Mouse (Mus musculus) heart, embryonic 15.5 days (tissue): Measurements from ENCODE around the gene Yeats2. TPM values are rescaled to one million over a fixed set of nuclear protein-coding genes. Genes with fewer than 3 reads are reported as not detected.

Experiments used
- ATAC-seq: fragments of 200-750 bp; cut with Nextera tagmentation; replicated peaks from 2 replicates; pipeline ENCODE4 v1.8.0; 2017; ENCODE audit warnings: low read depth, moderate TSS enrichment; ENCODE audit not compliant: insufficient number of reproducible peaks, insufficient read depth, low FRiP score
- H3K27ac ChIP-seq: fragments of 300-500 bp; sonication (generic); 2 replicates; pipeline ENCODE4 v1.5.1; 2015; ENCODE audit warnings: mild to moderate bottlenecking, inconsistent platforms
- H3K27me3 ChIP-seq: fragments of 300-500 bp; sonication (generic); 2 replicates; pipeline ENCODE4 v1.6.1; 2015; ENCODE audit warnings: inconsistent platforms
- H3K36me3 ChIP-seq: fragments of 300-500 bp; sonication (generic); 2 replicates; pipeline ENCODE4 v1.6.1; 2015; ENCODE audit warnings: mild to moderate bottlenecking, inconsistent platforms
- H3K4me1 ChIP-seq: fragments of 300-500 bp; sonication (generic); replicated peaks from 2 replicates; pipeline ENCODE4 v1.6.1; 2015; ENCODE audit warnings: inconsistent platforms
- H3K4me2 ChIP-seq: fragments of 300-500 bp; sonication (generic); 2 replicates; pipeline ENCODE4 v1.6.1; 2015; ENCODE audit warnings: inconsistent platforms, mild to moderate bottlenecking, moderate library complexity
- H3K4me3 ChIP-seq: fragments of 300-500 bp; sonication (generic); 2 replicates; pipeline ENCODE4 v1.5.1; 2015; ENCODE audit warnings: mild to moderate bottlenecking, inconsistent platforms
- H3K9ac ChIP-seq: fragments of 300-500 bp; sonication (generic); 2 replicates; pipeline ENCODE4 v1.6.1; 2015; ENCODE audit warnings: mild to moderate bottlenecking, inconsistent platforms
- H3K9me3 ChIP-seq: fragments of 300-500 bp; sonication (generic); replicated peaks from 2 replicates; pipeline ENCODE4 v1.6.1; 2016; ENCODE audit warnings: inconsistent platforms
- WGBS: fragments of 180-500 bp; shearing (Covaris S2); methylation state at CpG from one replicate; pipeline ENCODE4 v1.1.7; 2015; ENCODE audit warnings: mixed read lengths; 5-methylcytosine and 5-hydroxymethylcytosine counted together
- polyA plus RNA-seq: library from polyadenylated mRNA; unstranded; fragments of >200 nt; fragmentation: Nextera tagmentation; extraction: Ambion mirVana; gene quantifications from 2 replicates; pipeline ENCODE4 v1.2.1, GENCODE M21; 2015

The Yeats2 gene
- polyA plus RNA-seq, 1 experiment from 2014 or later: 13.9 TPM

DNA sequence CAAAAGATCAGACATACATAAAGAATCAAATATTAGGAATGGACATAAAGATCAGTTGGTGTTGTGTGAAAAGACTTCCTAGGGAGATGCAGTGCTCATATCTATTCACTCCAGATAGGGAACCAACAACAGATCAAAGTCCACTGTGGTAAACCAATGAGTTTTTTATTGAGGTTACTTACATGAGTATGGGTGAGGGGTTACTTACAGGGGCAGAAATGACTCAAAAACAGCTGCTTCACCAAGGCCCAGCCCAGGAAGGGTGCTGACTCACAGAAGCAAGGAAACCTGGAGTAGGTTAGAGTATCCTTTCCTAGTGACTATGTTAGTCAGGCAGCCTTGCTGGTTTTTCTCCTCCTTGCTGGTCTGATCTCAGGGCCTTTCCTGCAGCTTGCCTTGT is 51.2 kb downstream of the Yeats2 start:
- Histone ChIP-seq H3K9me3 (no peaks in the 10 kb centered on the region), H3K27ac (no peak overlapping the region), H3K9ac (no peak overlapping the region), H3K36me3 (peaks cover 65% of the 10 kb centered on the region), H3K4me3 (no peak overlapping the region), H3K4me1 (no peaks in the 10 kb centered on the region), H3K27me3 (no peaks in the 10 kb centered on the region), H3K4me2 (no peak overlapping the region)
- no peak for ATAC-seq

DNA sequence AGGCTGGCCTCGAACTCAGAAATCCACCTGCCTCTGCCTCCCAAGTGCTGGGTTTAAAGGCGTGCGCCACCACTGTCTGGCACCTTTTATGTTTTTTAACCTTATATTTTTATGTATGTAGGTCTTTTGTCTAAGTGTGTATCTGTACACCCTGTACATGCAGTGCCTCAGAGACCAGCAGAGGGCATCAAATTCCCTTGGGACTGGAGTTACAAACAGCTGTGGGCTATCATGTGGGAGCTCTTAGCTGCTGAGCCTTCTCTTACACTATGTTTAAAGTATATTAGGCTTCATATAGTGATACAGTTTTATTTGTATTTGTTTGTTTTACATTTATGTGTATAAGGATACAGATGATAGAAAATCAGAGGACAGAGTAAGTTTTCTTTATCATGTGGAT is 54.7 kb downstream of the Yeats2 start:
- Histone ChIP-seq H3K9me3 (no peaks in the 10 kb centered on the region), H3K4me1 (no peaks in the 10 kb centered on the region), H3K4me2 (no peak overlapping the region), H3K9ac (no peak overlapping the region), H3K36me3 (peaks cover 63% of the 10 kb centered on the region), H3K27ac (no peak overlapping the region), H3K4me3 (no peak overlapping the region), H3K27me3 (no peaks in the 10 kb centered on the region)
- WGBS: 92% methylated on average over 3 of the region's 3 CpGs
- no peak for ATAC-seq

DNA sequence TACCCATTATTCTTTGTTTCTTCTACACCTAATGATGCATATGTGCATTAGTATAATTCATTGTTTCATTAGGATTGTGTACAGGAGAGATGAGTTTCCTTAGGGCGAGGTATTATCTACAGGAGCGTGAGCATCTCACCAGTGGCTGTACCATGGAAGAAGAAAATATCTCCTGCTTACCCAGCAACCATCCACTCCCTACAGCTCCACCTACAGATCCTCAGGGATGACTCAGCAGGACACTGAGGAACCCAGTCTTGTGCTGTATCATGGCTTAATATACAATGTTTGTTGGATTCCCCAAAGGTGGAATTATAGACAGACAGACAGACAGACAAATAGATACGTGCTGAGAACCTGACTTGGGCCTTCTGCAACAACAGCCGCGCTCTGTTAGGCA is 56.1 kb downstream of the Yeats2 start:
- H3K4me1 ChIP-seq: no peaks in the 10 kb centered on the region
- H3K36me3 ChIP-seq: peaks cover 70% of the 10 kb centered on the region
- H3K9ac ChIP-seq: no peak overlapping the region
- H3K4me2 ChIP-seq: no peak overlapping the region
- no peak overlapping the region for H3K4me3 ChIP-seq
- H3K27me3 ChIP-seq: no peaks in the 10 kb centered on the region
- H3K27ac ChIP-seq: no peak overlapping the region
- no peak for ATAC-seq
- no peaks in the 10 kb centered on the region for H3K9me3 ChIP-seq
- 95% methylated on average over 5 of the region's 5 CpGs for WGBS

DNA sequence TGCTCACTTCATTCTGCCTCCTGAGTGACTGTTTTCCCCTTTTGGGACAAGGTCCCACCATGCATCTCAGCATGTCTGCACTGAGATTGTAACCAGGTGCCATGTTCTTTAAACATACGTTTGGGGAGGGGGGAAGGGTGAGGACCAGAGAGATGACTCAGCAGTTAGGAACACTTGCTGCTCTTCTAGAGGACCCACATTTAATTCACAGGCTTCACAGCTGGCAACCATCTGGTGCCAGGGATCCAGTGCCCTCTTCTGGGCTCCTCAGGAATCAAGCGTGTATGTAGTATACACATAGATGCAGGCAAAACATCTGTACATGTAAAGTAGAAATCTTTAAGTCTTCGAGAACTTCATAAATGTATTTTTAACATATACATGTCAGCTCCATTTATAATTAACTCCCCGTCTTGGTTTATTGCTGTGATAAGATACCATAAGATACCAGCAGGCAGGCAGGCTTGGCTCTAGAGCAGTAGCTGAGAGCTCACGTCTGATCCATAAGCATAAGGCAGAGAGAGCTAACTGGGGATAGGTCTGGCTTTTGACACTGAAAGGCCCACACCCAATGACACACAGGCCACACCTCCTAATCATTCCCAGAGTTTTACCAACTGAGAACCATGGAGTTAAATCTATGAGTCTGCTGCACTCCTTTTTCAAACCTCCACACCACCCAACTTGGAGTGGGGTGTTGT is 58.8 kb downstream of the Yeats2 start:
- Histone ChIP-seq H3K27ac (no peak overlapping the region), H3K4me1 (no peaks in the 10 kb centered on the region), H3K27me3 (no peaks in the 10 kb centered on the region), H3K9me3 (no peaks in the 10 kb centered on the region), H3K36me3 (peaks cover 68% of the 10 kb centered on the region), H3K4me2 (no peak overlapping the region), H3K4me3 (no peak overlapping the region), H3K9ac (no peak overlapping the region)
- ATAC-seq: no peak
- WGBS: 80% methylated on average over 5 of the region's 5 CpGs

DNA sequence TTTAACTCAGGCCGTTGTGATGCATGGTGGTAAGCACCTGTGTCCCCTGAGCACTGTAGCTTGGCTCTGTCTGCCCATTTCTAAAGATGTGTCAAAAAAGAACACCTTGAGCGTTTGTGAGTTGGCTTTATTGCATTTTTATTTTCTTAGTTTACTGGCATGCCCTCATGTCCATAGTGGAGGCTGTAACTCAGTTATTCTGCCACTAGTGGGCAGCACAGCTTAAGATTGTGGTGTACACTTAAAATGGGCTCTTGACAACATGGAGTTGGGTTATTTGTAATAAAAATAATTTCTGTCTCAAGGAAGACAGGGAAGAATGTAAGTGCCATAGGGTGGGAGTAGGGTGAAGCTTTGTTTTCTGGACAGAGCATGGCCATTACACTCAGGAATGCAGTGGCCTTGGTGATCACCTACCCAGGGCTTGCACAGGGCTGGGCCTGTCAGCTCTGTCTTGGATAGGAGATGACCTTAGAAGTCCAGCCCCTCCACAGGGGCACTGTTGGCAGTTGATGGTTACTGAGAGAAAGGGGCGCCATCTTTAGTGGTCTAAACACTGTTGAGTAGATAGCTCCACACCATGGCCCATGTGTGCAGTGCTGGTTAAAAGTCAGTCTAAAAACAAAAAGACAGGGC is 72.8 kb downstream of the Yeats2 start:
- Histone ChIP-seq H3K36me3 (peaks cover 76% of the 10 kb centered on the region), H3K27me3 (no peaks in the 10 kb centered on the region), H3K9me3 (no peaks in the 10 kb centered on the region), H3K9ac (no peak overlapping the region), H3K4me1 (no peaks in the 10 kb centered on the region), H3K27ac (no peak overlapping the region), H3K4me3 (no peak overlapping the region), H3K4me2 (no peak overlapping the region)
- 84% methylated on average over 3 of the region's 3 CpGs for WGBS
- 0 out of 2 replicates have a peak, but pooled peaks have one; percentile 27 for ATAC-seq

DNA sequence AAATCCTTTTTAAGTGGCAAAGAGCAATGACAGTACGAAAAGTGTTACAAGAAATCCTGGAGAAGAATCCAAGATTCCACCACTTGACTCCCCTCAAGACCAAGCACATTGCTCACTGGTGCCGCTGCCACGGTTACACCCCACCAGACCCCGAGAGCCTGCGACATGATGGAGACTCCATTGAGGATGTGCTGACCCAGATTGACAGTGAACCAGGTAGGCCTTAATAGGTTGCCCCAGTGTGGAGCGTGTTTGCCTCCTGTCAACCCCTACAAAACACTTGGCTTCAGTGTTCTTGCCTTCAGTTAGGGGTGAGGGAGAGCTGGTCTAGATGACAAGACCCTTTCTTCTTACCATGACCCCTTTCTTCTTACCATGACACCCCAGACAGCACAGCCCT is 81.9 kb downstream of the Yeats2 start:
- Histone ChIP-seq H3K27me3 (no peaks in the 10 kb centered on the region), H3K36me3 (peaks cover 73% of the 10 kb centered on the region), H3K4me3 (no peak overlapping the region), H3K9ac (no peak overlapping the region), H3K4me2 (no peak overlapping the region), H3K27ac (no peak overlapping the region), H3K9me3 (no peaks in the 10 kb centered on the region), H3K4me1 (peaks cover 7% of the 10 kb centered on the region; the same call in 1 of the 2 replicates)
- ATAC-seq: no peak
- WGBS: 96% methylated on average over 6 of the region's 6 CpGs

DNA sequence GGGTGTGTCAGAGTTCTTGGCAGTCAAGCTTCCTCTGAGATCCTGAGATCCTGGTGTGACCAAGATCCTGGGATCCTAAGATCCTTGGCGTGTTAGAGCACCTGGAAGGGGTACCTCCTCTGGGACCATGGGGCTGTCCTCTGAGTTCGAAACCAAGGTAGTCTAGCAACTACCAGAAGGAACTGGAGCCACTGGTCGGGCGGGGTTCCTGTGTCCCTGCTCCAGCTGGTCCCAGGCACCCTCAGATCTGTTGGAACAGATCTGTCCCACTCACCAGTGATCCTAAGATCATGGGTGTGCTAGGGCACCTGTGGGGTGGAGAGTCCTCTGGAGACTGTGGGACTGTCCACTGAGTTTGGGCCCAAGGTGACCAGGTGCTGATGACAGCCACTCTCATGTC is 85.8 kb downstream of the Yeats2 start:
- H3K27ac ChIP-seq: no peak overlapping the region
- no peaks in the 10 kb centered on the region for H3K9me3 ChIP-seq
- H3K36me3 ChIP-seq: peaks cover 79% of the 10 kb centered on the region
- 97% methylated on average over 4 of the region's 4 CpGs for WGBS
- no peak for ATAC-seq
- H3K4me1 ChIP-seq: peaks cover 7% of the 10 kb centered on the region; the same call in 1 of the 2 replicates
- no peak overlapping the region for H3K9ac ChIP-seq
- H3K4me3 ChIP-seq: no peak overlapping the region
- H3K4me2 ChIP-seq: no peak overlapping the region
- H3K27me3 ChIP-seq: no peaks in the 10 kb centered on the region

DNA sequence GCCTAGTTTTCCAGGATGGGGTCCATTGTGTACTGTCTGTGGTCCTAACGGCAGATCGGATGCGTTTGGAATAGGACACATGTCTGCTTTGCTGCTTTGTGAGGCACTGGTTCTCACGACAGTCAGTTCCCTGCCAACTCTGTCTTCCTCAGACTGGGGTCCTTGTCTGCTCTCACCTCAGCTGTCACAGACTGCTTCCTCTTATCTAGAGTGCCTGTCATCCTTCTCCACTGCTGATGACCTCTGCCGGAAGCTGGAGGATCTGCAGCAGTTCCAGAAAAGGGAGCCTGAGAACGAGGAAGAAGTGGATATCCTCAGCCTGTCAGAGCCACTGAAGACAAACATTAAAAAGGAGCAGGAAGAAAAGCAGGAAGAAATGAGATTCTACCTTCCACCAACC is 86.6 kb downstream of the Yeats2 start:
- peaks cover 7% of the 10 kb centered on the region; the same call in 1 of the 2 replicates for H3K4me1 ChIP-seq
- no peak overlapping the region for H3K27ac ChIP-seq
- no peaks in the 10 kb centered on the region for H3K27me3 ChIP-seq
- peak; percentile 62 for ATAC-seq
- peaks cover 74% of the 10 kb centered on the region for H3K36me3 ChIP-seq
- no peak overlapping the region for H3K9ac ChIP-seq
- no peaks in the 10 kb centered on the region for H3K9me3 ChIP-seq
- no peak overlapping the region for H3K4me3 ChIP-seq
- no peak overlapping the region for H3K4me2 ChIP-seq
- 27% methylated on average over 6 of the region's 6 CpGs for WGBS

DNA sequence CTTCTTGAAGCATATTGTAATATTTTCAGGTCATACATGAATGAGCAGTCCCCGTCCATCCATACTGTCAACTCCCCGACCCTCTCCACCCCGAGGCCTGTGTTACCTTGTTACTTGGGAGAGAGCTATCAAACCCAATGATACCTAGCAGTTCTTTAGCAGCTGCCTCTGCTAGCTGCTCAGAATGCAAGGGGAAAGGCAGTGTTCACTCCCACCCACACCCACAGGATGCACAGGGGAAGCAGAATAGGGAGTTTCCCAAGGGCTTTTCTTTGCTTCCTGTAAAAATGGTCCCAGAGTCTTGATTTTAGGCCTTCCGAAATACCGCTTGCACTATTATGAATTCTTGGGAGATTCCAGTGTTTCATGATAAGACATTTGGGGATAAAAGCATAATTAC is 87.3 kb downstream of the Yeats2 start:
- no peak for ATAC-seq
- Histone ChIP-seq H3K4me3 (no peak overlapping the region), H3K36me3 (peaks cover 67% of the 10 kb centered on the region), H3K9me3 (no peaks in the 10 kb centered on the region), H3K9ac (no peak overlapping the region), H3K27ac (no peak overlapping the region), H3K4me1 (peaks cover 7% of the 10 kb centered on the region; the same call in 1 of the 2 replicates), H3K4me2 (no peak overlapping the region), H3K27me3 (no peaks in the 10 kb centered on the region)
- WGBS: 81% methylated on average over 5 of the region's 5 CpGs

DNA sequence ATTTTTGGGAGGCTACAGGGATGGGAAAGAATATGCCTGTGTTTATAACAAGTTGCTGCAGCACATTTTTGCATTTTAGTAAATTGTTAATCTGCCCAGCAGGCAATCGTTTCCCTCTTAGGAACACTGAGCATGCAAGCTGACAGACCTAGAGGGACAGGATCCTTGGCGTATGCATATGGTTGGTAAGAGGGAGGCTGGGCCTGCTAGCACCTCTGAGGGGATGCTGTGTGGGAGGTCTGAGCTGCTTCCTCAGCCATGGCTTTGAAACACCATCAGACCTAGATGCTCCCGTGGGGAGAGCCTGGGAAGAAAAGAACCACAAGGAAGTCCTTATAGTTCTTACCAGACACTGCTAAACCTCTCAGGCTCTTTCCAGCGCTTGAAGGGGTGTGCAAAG is 93.5 kb downstream of the Yeats2 start:
- Histone ChIP-seq H3K27ac (no peak overlapping the region), H3K9ac (no peak overlapping the region), H3K4me1 (no peaks in the 10 kb centered on the region), H3K36me3 (peaks cover 29% of the 10 kb centered on the region), H3K4me3 (no peak overlapping the region), H3K9me3 (no peaks in the 10 kb centered on the region), H3K4me2 (no peak overlapping the region), H3K27me3 (no peaks in the 10 kb centered on the region)
- ATAC-seq: no peak
- WGBS: 62% methylated on average over 4 of the region's 4 CpGs

DNA sequence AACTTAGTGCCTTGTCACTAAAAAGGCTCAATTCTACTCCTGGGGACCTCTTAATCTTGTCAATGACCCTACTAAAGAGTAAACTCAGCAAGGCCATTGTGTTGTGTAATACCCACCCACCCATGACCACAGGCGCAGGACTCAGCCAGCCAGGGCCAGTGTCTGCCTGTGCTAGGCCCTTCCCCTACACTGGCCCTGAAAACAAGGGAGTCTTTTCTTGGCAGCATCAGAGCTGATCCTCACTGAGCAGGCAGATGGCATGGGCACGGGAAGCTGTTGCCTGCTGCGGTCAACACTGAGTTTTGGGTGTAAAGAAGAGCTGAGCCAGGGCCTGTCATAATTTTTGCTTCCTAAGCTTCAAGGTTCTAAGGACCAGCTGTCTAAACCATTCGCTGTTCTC is 96.6 kb downstream of the Yeats2 start:
- Histone ChIP-seq H3K36me3 (peaks cover 3% of the 10 kb centered on the region; the same call in 1 of the 2 replicates), H3K27ac (no peak overlapping the region), H3K9me3 (no peaks in the 10 kb centered on the region), H3K4me2 (no peak overlapping the region), H3K4me1 (peaks cover 9% of the 10 kb centered on the region), H3K4me3 (no peak overlapping the region), H3K9ac (no peak overlapping the region), H3K27me3 (peaks cover 13% of the 10 kb centered on the region)
- 79% methylated on average over 4 of the region's 4 CpGs for WGBS
- ATAC-seq: no peak

DNA sequence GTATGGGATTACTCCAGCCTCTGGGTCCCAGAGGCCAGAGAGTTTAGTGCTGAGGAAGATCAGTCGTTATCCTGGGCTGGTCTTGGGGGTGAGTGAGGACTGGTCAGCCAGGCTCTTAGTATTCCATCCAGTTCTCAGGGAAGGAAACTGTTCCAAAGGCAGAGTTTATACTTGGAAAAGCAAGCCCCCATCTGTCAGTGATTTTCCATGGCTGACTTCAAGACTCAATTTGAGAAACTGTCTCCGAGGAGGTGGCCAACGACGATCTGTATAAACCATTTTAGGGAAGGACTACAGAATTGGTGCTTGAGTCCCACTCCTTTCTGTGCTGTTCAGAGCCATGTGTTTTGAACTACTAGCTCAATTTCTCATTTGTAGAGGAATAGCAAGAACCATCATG is 97.8 kb downstream of the Yeats2 start:
- no peak overlapping the region for H3K27ac ChIP-seq
- H3K27me3 ChIP-seq: peaks cover 13% of the 10 kb centered on the region
- H3K4me3 ChIP-seq: no peak overlapping the region
- no peak overlapping the region for H3K9ac ChIP-seq
- H3K4me2 ChIP-seq: no peak overlapping the region
- ATAC-seq: no peak
- no peaks in the 10 kb centered on the region for H3K9me3 ChIP-seq
- H3K4me1 ChIP-seq: peaks cover 9% of the 10 kb centered on the region
- WGBS: 86% methylated on average over 4 of the region's 4 CpGs
- H3K36me3 ChIP-seq: no peaks in the 10 kb centered on the region
